Mouse (Mus musculus): ENCODE data around the gene Pdzd2. TPM values are rescaled to one million over a fixed set of nuclear protein-coding genes. Genes with fewer than 3 reads are reported as not detected.

Gene Pdzd2
- total RNA-seq, 1 experiment from 2014 or later: 0.15 TPM

GRCm38 (mm10) chr15:12742117-12742906 lies 2.6 kb upstream of the Pdzd2 start:
- ATAC-seq (replicated peaks in 1 of 2; ENCODE audit: insufficient read depth in 1 of 2, low FRiP score in 2 of 2, low TSS enrichment in 1 of 2, low read depth in 1 of 2, poor library complexity in 2 of 2, severe bottlenecking in 2 of 2): no peak

- no peak for ATAC-seq (replicated peaks in 1 of 2; ENCODE audit: insufficient read depth in 1 of 2, low FRiP score in 2 of 2, low TSS enrichment in 1 of 2, low read depth in 1 of 2, poor library complexity in 2 of 2, severe bottlenecking in 2 of 2)
These were observed 1.2 kb downstream of the Pdzd2 start for GRCm38 (mm10) chr15:12738301-12739093.

GRCm38 (mm10) chr15:12735208-12735607 lies 4.5 kb downstream of the Pdzd2 start:
- ATAC-seq (replicated peaks in 1 of 2; ENCODE audit: insufficient read depth in 1 of 2, low FRiP score in 2 of 2, low TSS enrichment in 1 of 2, low read depth in 1 of 2, poor library complexity in 2 of 2, severe bottlenecking in 2 of 2): no peak

- ATAC-seq (replicated peaks in 1 of 2; ENCODE audit: insufficient read depth in 1 of 2, low FRiP score in 2 of 2, low TSS enrichment in 1 of 2, low read depth in 1 of 2, poor library complexity in 2 of 2, severe bottlenecking in 2 of 2): no peak
These were observed 5.5 kb downstream of the Pdzd2 start for GRCm38 (mm10) chr15:12734221-12734620.

- ATAC-seq (replicated peaks in 1 of 2; ENCODE audit: insufficient read depth in 1 of 2, low FRiP score in 2 of 2, low TSS enrichment in 1 of 2, low read depth in 1 of 2, poor library complexity in 2 of 2, severe bottlenecking in 2 of 2): no peak
These were observed 7.1 kb downstream of the Pdzd2 start for GRCm38 (mm10) chr15:12732613-12733012.

- ATAC-seq (replicated peaks in 1 of 2; ENCODE audit: insufficient read depth in 1 of 2, low FRiP score in 2 of 2, low TSS enrichment in 1 of 2, low read depth in 1 of 2, poor library complexity in 2 of 2, severe bottlenecking in 2 of 2): no peak
These were observed 11.3 kb downstream of the Pdzd2 start for GRCm38 (mm10) chr15:12728381-12728780.

- no peak for ATAC-seq (replicated peaks in 1 of 2; ENCODE audit: insufficient read depth in 1 of 2, low FRiP score in 2 of 2, low TSS enrichment in 1 of 2, low read depth in 1 of 2, poor library complexity in 2 of 2, severe bottlenecking in 2 of 2)
These were observed 14.5 kb downstream of the Pdzd2 start for GRCm38 (mm10) chr15:12725256-12725655.

- ATAC-seq (replicated peaks in 1 of 2; ENCODE audit: insufficient read depth in 1 of 2, low FRiP score in 2 of 2, low TSS enrichment in 1 of 2, low read depth in 1 of 2, poor library complexity in 2 of 2, severe bottlenecking in 2 of 2): no peak
These were observed 17.8 kb downstream of the Pdzd2 start for GRCm38 (mm10) chr15:12721684-12722500.

GRCm38 (mm10) chr15:12718819-12719218 lies 20.9 kb downstream of the Pdzd2 start:
- no peak for ATAC-seq (replicated peaks in 1 of 2; ENCODE audit: insufficient read depth in 1 of 2, low FRiP score in 2 of 2, low TSS enrichment in 1 of 2, low read depth in 1 of 2, poor library complexity in 2 of 2, severe bottlenecking in 2 of 2)

GRCm38 (mm10) chr15:12717410-12717809 lies 22.3 kb downstream of the Pdzd2 start:
- no peak for ATAC-seq (replicated peaks in 1 of 2; ENCODE audit: insufficient read depth in 1 of 2, low FRiP score in 2 of 2, low TSS enrichment in 1 of 2, low read depth in 1 of 2, poor library complexity in 2 of 2, severe bottlenecking in 2 of 2)

GRCm38 (mm10) chr15:12716881-12717280 lies 22.8 kb downstream of the Pdzd2 start:
- no peak for ATAC-seq (replicated peaks in 1 of 2; ENCODE audit: insufficient read depth in 1 of 2, low FRiP score in 2 of 2, low TSS enrichment in 1 of 2, low read depth in 1 of 2, poor library complexity in 2 of 2, severe bottlenecking in 2 of 2)

GRCm38 (mm10) chr15:12714322-12714721 lies 25.4 kb downstream of the Pdzd2 start:
- no peak for ATAC-seq (replicated peaks in 1 of 2; ENCODE audit: insufficient read depth in 1 of 2, low FRiP score in 2 of 2, low TSS enrichment in 1 of 2, low read depth in 1 of 2, poor library complexity in 2 of 2, severe bottlenecking in 2 of 2)

- ATAC-seq (replicated peaks in 1 of 2; ENCODE audit: insufficient read depth in 1 of 2, low FRiP score in 2 of 2, low TSS enrichment in 1 of 2, low read depth in 1 of 2, poor library complexity in 2 of 2, severe bottlenecking in 2 of 2): no peak
These were observed 26.5 kb downstream of the Pdzd2 start for GRCm38 (mm10) chr15:12713216-12713615.

- no peak for ATAC-seq (replicated peaks in 1 of 2; ENCODE audit: insufficient read depth in 1 of 2, low FRiP score in 2 of 2, low TSS enrichment in 1 of 2, low read depth in 1 of 2, poor library complexity in 2 of 2, severe bottlenecking in 2 of 2)
These were observed 29.7 kb downstream of the Pdzd2 start for GRCm38 (mm10) chr15:12710036-12710435.

- no peak for ATAC-seq (replicated peaks in 1 of 2; ENCODE audit: insufficient read depth in 1 of 2, low FRiP score in 2 of 2, low TSS enrichment in 1 of 2, low read depth in 1 of 2, poor library complexity in 2 of 2, severe bottlenecking in 2 of 2)
These were observed 31.4 kb downstream of the Pdzd2 start for GRCm38 (mm10) chr15:12708297-12708696.

- no peak for ATAC-seq (replicated peaks in 1 of 2; ENCODE audit: insufficient read depth in 1 of 2, low FRiP score in 2 of 2, low TSS enrichment in 1 of 2, low read depth in 1 of 2, poor library complexity in 2 of 2, severe bottlenecking in 2 of 2)
These were observed 32.8 kb downstream of the Pdzd2 start for GRCm38 (mm10) chr15:12706902-12707301.

- no peak for ATAC-seq (replicated peaks in 1 of 2; ENCODE audit: insufficient read depth in 1 of 2, low FRiP score in 2 of 2, low TSS enrichment in 1 of 2, low read depth in 1 of 2, poor library complexity in 2 of 2, severe bottlenecking in 2 of 2)
These were observed 39.4 kb downstream of the Pdzd2 start for GRCm38 (mm10) chr15:12700367-12700766.

- ATAC-seq (replicated peaks in 1 of 2; ENCODE audit: insufficient read depth in 1 of 2, low FRiP score in 2 of 2, low TSS enrichment in 1 of 2, low read depth in 1 of 2, poor library complexity in 2 of 2, severe bottlenecking in 2 of 2): no peak
These were observed 42.0 kb downstream of the Pdzd2 start for GRCm38 (mm10) chr15:12697741-12698140.

Data from hematopoietic stem cell, adult 5-6 weeks (primary cell).